Mouse (Mus musculus) left cerebral cortex, adult 2 months (tissue): ENCODE measurements at regions not wholly inside any gene's neighbourhood (a gene's known extent, or its start where the extent isn't known, plus 50 kb on each side); places are given as distances from the start of the nearest gene placed in this dataset.
"Not testable (repeated sequence)": the region's sequence is repeated elsewhere in the genome, so short reads cannot be mapped to it uniquely, and the experiment has no call there.

ENCODE experiments used
- DNase-seq, 2 experiments: peaks; one replicate each; pipeline ENCODE4 v3.0.0; 2021 to 2022; ENCODE audit warnings: low spot score in 2 of 2, mixed read lengths in 1 of 2; ENCODE audit errors: extremely low spot score in 1 of 2
- H3K27ac ChIP-seq: fragments of 200-600 bp; 2 replicates; pipeline ENCODE4 v1.8.1; 2022
- H3K4me3 ChIP-seq: fragments of 200-600 bp; 2 replicates; pipeline ENCODE4 v1.8.1; 2022
- CTCF ChIP-seq: fragments of 200-600 bp; IDR thresholded peaks from 2 replicates; pipeline ENCODE4 v1.8.1; 2022; ENCODE audit warnings: antibody characterized with exemption, mild to moderate bottlenecking, moderate library complexity
- intact Hi-C: fragments of 180-260 bp; cut with DNase I; formaldehyde crosslinking; loops from one replicate; pipeline ENCODE4 v1.15.1; 2025

- no peak overlapping the region for H3K4me3 ChIP-seq
- intact Hi-C loops, result no loop called here
- no peak for TF ChIP-seq CTCF
Observed at GRCm38 (mm10) chr3:4834459-4834858, 916.1 kb upstream of the Gm8797 start.

GRCm38 (mm10) chr3:4835645-4836044, 915.0 kb upstream of the Gm8797 start:
- Histone ChIP-seq H3K4me3 (no peak overlapping the region), H3K27ac (no peak overlapping the region)
- TF ChIP-seq CTCF, result no peak
- intact Hi-C loops, result no loop called here
- no peak for DNase-seq

More at GRCm38 (mm10) chr3:4834459-4834858, 916.1 kb upstream of the Gm8797 start:
- no peak for DNase-seq
- no peak overlapping the region for H3K27ac ChIP-seq

DNA sequence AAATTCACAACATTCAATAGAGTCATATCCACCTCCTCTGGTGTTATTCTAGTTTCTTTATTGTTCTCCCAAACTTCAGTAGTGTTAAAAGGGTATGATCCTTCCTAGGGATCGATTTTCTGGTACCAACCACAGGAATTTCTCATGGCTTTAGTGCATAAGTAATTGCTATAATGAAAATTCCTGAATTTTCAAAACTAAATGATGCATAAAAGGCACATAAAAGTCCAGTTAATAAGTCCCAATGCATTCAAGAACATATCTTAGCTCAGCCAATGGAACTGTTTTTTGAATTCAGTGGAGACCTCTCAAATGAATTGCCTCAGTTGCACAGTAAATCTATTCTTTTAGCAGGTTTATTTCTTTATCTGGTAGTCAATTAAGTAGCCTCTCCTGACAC, 913.7 kb upstream of the Gm8797 start:
- no peak overlapping the region for H3K4me3 ChIP-seq
- TF ChIP-seq CTCF, result no peak
- no peak overlapping the region for H3K27ac ChIP-seq
- intact Hi-C loops, result no loop called here
- no peak for DNase-seq

GRCm38 (mm10) chr3:4854958-4855566, 895.5 kb upstream of the Gm8797 start:
- no peak overlapping the region for H3K4me3 ChIP-seq
- TF ChIP-seq CTCF, result no peak
- no peak overlapping the region for H3K27ac ChIP-seq
- no peak for DNase-seq
- intact Hi-C loops, result no loop called here

- DNase-seq, result no peak
- H3K27ac ChIP-seq, result no peak overlapping the region
- H3K4me3 ChIP-seq, result no peak overlapping the region
- TF ChIP-seq CTCF, result no peak
- intact Hi-C loops, result no loop called here
Observed at GRCm38 (mm10) chr3:4856571-4856970, 894.0 kb upstream of the Gm8797 start.

DNA sequence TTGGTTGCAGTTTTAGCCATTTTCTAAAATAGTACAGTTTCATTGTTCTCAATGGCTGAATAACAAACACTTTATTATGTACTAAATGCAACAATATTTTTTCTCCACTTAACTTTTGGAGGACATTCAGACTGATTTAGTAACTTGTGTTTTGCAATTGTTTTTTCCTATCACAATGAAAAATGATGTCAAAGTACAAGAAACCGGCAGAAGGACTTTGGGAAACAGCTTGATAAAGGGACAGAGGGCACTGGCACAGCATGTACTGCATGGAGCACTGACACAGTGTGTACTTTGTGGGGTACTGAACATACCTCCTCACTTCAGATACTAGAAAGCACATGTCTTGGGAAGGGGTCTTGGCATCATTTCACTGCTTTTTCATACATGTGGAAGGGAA, 884.4 kb upstream of the Gm8797 start:
- intact Hi-C loops, result no loop called here
- no peak for DNase-seq
- Histone ChIP-seq H3K4me3 (no peak overlapping the region), H3K27ac (no peak overlapping the region)
- TF ChIP-seq CTCF, result no peak

- TF ChIP-seq CTCF, result no peak
- intact Hi-C loops, result no loop called here
- DNase-seq, result no peak
- Histone ChIP-seq H3K4me3 (no peak overlapping the region), H3K27ac (no peak overlapping the region)
Observed at GRCm38 (mm10) chr3:4885916-4886315, 864.7 kb upstream of the Gm8797 start.

DNA sequence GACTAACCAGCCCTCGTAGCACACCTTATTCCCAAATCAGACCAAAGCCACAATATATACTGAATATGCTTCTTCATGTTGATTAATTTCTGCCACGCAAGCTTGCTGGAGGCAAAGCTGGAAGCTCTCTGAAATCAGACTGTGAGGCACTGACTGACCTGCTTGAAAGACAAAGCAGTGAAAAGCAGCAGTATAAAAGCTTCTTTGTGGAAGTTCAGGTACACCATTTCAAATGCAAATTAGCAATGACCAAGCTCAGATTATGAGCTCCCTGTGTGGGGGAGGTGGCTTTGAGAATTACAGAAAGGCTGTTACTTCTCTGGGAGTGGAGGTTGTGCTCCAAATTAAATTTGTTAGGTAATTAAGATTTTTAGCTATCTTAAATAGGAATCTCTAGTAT, 857.5 kb upstream of the Gm8797 start:
- no peak overlapping the region for H3K4me3 ChIP-seq
- no peak for TF ChIP-seq CTCF
- no peak for DNase-seq
- no peak overlapping the region for H3K27ac ChIP-seq
- intact Hi-C loops, result no loop called here

DNA sequence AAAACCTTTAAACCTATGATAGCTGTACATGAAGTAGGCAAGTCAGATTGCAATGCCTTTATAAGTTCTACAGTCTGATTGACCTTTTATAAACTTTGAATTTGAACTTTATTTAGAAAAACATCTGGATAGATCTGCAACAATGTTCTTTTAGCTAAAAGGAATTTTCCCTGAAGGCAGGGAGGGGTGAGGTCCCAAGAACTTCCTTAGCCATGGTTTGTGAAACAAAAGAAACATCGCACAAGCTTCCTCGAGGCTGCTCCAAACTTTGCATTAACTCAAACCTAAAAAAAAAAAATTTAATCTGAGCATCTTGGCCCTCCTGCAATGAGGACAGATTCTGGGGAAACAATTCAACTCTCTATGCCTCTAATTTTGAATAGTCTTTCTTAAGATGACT, 854.8 kb upstream of the Gm8797 start:
- no peak for DNase-seq
- intact Hi-C loops, result no loop called here

GRCm38 (mm10) chr3:4907556-4907955, 843.0 kb upstream of the Gm8797 start:
- DNase-seq, intact Hi-C loops: not testable (repeated sequence)

More for the DNA sequence above, 854.8 kb upstream of the Gm8797 start:
- H3K27ac ChIP-seq, result no peak overlapping the region
- TF ChIP-seq CTCF, result no peak
- H3K4me3 ChIP-seq, result no peak overlapping the region

GRCm38 (mm10) chr3:4930731-4931130, 819.9 kb upstream of the Gm8797 start:
- intact Hi-C loops, DNase-seq, H3K4me3 ChIP-seq, H3K27ac ChIP-seq: not testable (repeated sequence)

More at GRCm38 (mm10) chr3:4907556-4907955, 843.0 kb upstream of the Gm8797 start:
- not testable (repeated sequence) for H3K27ac ChIP-seq, H3K4me3 ChIP-seq

DNA sequence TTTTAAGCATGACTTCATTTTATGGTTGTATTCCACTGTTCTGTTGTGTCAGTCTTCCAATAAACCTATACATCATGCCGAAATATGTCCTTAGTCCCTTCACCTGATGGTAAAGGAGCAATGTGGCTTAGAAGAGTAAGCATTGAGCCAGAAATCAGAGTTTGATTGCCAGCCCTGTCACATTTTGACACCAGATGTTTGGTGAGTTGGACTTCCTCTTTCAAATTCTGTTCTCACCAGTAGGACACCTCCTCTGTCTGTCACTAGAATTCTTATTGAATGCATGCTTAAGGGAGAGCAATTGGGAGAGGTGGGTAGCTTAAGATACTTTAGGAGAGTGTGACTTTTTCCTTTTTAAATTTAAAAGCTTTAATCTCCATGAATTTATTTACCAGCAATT, 779.1 kb upstream of the Gm8797 start:
- TF ChIP-seq CTCF, result no peak
- no peak overlapping the region for H3K4me3 ChIP-seq
- intact Hi-C loops, result no loop called here
- DNase-seq, result no peak
- H3K27ac ChIP-seq, result no peak overlapping the region

DNA sequence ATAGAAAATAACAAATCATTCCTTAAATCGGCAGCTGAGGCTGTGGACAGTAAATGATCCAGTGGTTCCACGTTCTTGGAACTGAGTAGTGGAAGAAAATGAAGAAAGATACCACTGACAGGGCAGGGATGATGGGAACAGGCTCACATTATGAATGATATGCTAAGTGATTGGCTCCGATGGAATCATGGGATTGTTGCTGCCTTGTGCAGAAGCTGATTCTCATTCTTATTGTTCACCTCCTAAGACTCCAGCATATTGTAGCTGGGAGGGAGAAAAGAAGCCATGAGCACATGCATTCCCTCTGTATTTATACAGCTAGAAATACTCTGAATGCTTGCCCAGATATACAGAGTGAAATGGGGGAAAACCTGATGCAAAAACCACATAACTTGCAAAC, 777.3 kb upstream of the Gm8797 start:
- Histone ChIP-seq H3K27ac (no peak overlapping the region), H3K4me3 (no peak overlapping the region)
- intact Hi-C loops, result no loop called here
- no peak for TF ChIP-seq CTCF
- no peak for DNase-seq
